Mouse (Mus musculus) myocyte (in vitro differentiated cells): ENCODE measurements around the gene P2rx4.

ENCODE experiments used
- E2F4 ChIP-seq: IDR thresholded peaks from one replicate; pipeline ENCODE4 v1.6.1; 2011; ENCODE audit warnings: mild to moderate bottlenecking, control low read depth, moderate library complexity; ENCODE audit not compliant: insufficient read depth
- MYOD1 ChIP-seq, 3 experiments: IDR thresholded peaks; one replicate each; pipeline ENCODE4 v1.6.1; 2011; ENCODE audit warnings: control low read depth in 2 of 3, low read depth in 2 of 3, mild to moderate bottlenecking in 2 of 3, moderate library complexity in 1 of 3; ENCODE audit not compliant: insufficient read length in 2 of 3, control insufficient read depth in 1 of 3
- POLR2A ChIP-seq: IDR thresholded peaks from one replicate; pipeline ENCODE4 v1.6.1; 2011; ENCODE audit warnings: low read depth, mild to moderate bottlenecking, control low read depth, moderate library complexity; ENCODE audit not compliant: insufficient read length
- SRF ChIP-seq: IDR thresholded peaks from one replicate; pipeline ENCODE4 v1.6.1; 2011; ENCODE audit warnings: low read depth; ENCODE audit not compliant: control insufficient read depth, insufficient read length

- TF ChIP-seq POLR2A (no peak), E2F4 (no peak), MYOD1 (IDR thresholded peaks at IDR 0.05; ENCODE audit: control insufficient read depth in 1 of 3, insufficient read length in 2 of 3, low read depth in 2 of 3) (no peak), SRF (no peak)
Observed at GRCm38 (mm10) chr5:122770304-122770703, 63.0 kb downstream of the P2rx4 start.
